Mouse (Mus musculus): ENCODE data around the gene Tbc1d5.
"Not testable (repeated sequence)": the region's sequence is repeated elsewhere in the genome, so short reads cannot be mapped to it uniquely, and the experiment has no call there.

The Tbc1d5 gene

DNA sequence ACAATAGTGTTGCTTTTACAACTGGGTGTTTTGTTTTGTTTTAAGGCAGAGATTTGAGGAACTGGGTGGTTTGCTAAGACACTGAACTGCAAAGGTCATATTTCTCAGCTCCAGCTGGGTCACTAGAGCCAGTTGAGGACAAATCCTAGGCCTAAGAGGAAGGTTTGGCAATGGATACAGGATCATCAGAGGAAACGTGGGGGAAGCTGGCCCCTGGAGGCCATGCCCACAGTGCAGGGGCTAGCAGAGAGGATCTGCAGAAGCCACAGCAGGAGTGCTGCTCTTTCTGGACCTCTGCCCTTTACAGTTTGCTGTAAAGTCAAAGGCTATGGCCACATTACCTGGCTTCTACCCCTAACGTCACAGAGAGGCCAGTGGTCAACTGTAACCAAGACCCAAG lies 428.3 kb downstream of the Tbc1d5 start:
- no peak for DNase-seq (ENCODE audit: low read depth, low spot score)

DNA sequence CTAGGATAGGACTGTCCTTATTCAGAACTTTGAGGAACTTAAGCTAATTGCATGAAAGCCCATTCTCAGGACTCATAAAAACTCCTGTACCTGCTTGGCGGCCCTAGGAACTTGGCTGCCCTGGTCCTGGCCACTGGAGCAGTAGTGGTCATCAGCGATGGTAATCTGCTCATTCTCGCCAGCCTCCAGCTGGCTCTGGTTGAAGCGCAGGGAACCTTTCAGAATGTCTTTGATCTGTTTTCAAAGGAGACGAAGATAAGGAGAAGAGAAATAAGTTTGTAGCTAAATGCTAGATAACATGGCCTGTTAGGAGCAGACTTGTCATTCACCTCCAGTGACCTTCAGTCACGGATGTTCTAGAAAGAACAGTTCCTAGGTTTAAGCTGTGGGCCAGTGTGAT lies 437.8 kb downstream of the Tbc1d5 start:
- no peak for DNase-seq (ENCODE audit: low read depth, low spot score)

DNA sequence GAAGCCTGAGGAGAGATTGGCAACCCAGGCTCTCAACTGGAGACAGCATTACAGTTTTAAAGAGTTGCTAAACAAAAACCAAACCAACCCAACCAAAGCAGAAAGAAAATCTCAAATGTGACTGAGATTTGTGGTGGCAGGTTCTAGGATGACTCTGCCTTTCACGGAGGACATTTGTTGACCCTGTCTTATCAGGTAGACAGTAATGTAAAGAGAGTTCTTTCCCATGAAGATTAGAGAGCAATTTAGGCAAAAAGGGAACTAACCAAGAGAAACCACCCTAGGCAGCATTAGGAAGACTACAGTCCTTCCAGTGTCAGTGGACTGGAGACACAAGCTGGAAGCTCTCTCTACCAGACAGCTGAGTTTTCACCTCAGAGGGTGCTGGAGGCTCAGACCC lies 438.3 kb downstream of the Tbc1d5 start:
- no peak for DNase-seq (ENCODE audit: low read depth, low spot score)

DNA sequence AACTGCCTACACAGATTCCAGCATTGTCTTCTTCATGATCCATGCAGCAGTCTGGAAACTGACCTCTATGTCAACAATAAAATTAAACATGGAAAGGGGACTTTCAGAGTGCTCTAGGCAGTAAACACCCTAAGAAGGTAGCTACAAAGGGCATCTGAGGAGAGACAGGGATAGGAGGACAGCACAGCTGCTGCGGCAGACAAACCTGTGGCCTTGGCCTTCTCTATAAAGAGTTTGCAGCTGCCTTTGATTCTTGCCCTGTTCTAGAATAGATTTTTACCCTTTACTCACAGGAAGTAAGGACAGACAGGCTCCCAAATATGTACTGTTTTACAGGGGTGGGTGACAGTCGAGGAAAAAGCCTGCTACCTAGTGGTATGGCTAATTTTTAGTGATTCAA lies 440.7 kb downstream of the Tbc1d5 start:
- DNase-seq (ENCODE audit: low read depth, low spot score) = no peak

DNA sequence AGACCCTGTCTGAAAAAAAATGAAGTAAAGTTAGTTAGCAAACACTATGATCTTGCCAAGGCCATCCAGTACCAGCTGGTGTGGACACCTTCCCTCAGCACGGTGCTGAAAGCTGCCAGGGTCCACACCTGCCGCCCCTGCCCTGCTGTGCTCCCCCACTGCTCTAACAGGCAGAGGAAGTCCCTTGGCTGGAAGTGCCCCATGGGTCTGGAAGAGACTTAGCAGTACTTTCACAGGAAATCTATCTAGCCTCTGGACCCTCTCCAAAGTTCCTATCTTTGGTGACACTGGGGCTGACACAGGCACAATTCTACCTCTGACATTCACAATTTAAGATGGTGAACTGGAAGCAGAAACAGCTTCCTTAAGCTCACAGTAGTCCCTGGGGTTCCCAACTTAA lies 442.1 kb downstream of the Tbc1d5 start:
- DNase-seq (ENCODE audit: low read depth, low spot score) = no peak

DNA sequence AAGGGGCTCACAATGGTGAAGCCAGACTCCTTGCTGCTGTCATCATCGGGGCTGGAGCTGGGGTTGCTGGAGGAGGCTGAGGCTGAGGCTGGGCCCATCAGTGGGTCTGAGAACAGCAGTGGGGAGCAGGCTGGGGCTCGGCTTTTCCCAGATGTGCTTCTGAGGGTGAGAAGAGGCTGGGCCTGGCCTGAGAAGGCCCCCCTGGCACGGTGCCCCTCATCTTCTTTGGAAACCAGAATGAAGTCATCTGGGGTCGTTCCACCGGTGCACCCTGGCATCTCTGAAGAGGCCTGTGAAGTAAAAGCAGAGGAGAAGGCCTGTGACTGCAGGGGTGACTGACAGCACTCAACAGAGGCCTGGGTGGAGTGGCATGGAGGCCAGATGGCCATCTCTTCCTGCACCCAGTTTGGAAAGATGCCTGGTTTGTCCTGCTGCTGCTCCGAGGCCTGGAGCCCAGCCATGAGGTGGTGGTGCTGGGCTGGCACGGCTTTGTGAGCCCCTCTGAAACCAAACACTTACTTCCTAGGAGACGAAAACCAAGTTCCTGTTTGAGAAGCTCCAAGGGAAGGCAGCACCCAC lies 443.1 kb downstream of the Tbc1d5 start:
- DNase-seq (ENCODE audit: low read depth, low spot score) = no peak

DNA sequence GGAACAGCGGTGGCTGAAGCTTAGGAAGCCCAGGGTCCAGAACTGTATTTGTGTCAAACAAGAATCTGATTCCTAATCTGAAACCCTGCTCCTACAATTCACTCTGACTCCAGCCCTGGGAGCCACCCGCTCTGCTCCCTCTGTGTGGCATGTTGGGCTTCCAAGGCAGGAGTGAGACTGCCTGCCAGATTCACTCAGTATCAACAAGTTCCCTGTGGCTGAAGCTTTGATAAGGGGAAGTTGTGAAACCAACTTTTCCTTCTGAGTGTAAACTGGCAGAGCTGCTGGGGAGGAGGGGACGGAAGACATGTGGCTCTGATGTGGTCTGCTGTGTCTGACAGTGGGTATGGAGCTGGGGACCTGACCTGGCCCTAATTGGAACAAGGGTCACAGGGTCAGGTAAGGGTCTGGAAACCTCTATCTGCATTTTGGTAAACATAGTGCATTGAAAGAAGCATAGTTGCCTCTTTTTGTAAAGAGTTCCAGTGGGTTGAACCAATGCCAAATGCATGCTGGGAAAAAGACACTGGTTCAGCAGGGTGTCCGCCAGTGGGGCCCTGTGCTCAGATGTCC lies 443.7 kb downstream of the Tbc1d5 start:
- no peak for DNase-seq (ENCODE audit: low read depth, low spot score)

DNA sequence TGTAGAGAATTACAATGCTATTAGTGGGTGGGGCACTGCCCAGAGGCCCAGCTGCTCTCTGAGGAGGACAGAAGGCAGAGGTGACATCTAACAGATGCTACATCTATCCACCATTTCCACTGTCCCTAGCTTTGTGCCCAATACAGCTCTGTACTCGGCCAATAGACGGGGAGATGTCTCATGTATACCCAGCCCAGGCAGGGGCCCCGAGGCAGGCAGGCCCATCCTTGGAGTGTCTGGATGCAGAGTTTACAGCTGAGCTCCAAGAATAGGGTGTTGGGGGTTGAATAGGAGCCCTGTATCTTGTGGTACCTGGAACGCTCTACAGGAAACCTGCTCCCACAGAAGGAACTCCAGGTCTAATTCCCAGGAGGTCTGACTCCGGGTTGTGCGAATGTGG lies 444.4 kb downstream of the Tbc1d5 start:
- no peak for DNase-seq (ENCODE audit: low read depth, low spot score)

DNA sequence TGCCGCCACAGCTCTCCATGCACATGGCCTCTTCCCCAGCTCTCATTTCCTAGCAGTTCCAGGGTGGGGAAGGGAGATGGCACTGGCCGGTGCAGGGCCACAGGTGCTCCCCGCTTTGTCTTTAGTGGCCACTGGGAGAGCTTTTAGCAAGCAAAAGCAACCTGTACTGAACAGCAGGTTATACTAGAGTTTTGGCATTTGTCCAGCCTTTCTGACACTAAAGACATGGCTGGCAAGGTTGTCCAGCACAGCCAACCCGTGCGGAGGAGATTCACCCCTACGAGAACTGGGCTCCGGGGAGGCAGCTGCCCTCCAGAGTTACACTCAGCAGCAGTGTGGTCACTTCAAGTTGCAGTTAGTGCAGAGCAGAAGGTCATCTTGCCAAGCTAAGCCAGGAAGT lies 445.8 kb downstream of the Tbc1d5 start:
- DNase-seq (ENCODE audit: low read depth, low spot score) = no peak

DNA sequence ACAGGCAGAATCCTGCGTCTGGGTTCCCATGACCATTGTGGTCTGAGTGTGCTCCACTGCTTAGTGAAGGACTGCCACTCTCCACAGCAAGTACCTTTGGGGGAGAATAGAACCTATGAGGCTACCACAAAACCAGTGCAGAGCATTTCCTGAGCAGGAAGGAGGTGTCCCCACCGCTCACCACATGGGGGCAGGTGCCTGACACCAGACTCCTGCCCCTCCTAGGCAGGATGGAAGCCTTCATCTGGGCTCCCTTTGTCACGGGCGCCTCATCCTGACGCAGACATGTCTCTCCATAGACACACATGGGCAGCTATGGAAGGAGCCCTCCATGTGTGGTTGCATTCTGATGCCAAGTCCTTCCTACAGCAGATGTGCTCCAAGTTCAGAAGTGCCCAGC lies 447.3 kb downstream of the Tbc1d5 start:
- no peak for DNase-seq (ENCODE audit: low read depth, low spot score)

DNA sequence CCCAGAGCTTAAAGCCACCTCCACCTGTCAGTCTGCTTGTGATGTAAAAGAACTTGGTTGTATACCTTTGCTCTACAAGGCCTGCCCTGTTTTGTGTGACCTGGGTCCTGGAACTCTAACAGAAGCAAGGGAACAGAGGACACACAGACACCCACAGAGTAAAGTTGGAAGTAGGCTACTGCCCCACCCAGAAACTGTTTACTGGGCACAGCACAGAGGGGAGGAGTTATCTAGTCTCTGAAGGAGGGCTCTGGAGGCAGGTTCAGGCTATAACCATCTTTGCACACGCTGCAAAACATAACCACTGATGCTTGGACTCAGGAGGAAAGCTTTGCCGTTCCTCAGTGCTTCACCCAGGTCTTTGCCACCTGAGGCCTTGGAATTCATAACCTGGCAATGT lies 448.3 kb downstream of the Tbc1d5 start:
- DNase-seq (ENCODE audit: low read depth, low spot score) = no peak

DNA sequence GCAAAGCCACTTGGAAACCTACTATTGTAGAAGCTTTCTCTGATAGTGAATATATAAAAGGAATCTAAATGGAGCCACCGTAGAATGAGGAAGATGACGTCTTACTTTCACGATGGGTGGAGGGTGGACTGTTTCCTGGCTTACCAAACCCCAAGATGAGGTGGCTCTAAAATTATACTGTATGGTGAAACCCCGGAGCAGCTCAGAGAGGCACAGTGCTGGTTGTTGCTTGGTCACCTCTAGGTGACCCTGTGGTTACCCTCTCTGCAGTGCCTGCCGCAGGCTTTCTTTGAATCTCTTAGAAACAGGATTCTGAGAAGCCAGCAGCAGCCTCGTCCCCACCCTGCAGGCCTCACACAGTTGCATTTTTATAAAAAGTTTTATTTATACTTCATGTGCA lies 449.6 kb downstream of the Tbc1d5 start:
- DNase-seq (ENCODE audit: low read depth, low spot score) = no peak

DNA sequence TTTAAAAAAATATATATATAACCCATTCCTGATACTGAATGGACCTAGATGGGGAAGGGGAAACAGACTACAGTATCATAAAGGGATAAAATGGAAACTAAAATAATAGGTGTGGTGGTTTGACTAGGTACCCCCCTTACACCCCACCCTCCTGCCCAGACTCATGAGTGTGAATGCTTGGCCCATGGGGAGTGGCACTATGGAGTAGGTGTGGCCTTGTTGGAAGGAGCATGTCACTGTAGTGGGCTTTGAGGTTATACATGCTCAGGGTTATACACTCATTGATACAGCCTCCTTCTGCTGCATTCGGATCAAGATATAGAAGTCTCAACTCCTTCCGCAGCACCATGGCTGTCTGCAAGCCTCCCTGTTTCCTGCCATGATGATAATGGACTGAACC lies 450.1 kb downstream of the Tbc1d5 start:
- DNase-seq (ENCODE audit: low read depth, low spot score) = no peak

DNA sequence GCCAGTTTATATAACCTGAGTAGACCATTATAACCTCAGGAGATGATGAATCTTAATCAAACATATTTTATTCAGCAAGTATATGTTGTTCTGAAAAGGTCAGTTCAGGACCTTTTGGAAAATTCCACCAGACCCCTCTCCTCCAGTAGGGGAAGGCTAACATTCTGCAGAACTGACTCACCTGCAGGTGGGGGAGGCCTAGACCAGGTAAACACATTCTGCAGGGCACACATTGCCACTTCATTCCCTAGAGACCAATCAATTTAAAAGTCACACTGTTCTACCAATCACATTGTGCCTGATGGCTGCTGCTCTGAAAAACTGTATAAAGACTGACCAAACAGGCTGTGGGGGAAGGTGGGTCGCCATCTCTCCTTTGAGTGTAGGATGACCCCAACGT lies 452.9 kb downstream of the Tbc1d5 start:
- no peak for DNase-seq (ENCODE audit: low read depth, low spot score)

DNA sequence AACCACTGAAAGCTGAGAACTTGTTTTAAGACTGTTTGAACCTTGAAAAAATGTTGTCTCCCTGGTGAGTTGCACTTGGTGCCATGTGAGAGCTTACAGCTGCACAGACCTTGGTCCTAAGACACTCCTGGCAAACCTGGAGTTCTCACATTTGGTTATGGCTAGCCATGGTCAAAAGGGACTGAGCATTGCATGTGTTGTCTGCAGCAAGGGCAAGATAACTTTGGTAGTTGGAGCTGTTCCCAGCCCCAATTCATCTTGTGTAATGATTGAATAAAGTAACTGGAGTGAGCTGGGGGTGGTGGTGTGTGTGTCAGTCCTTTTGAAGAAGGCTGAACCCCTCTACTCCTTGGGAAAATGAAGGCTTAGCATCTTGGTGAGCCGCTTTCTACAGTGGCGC lies 454.8 kb downstream of the Tbc1d5 start:
- no peak for DNase-seq (ENCODE audit: low read depth, low spot score)

DNA sequence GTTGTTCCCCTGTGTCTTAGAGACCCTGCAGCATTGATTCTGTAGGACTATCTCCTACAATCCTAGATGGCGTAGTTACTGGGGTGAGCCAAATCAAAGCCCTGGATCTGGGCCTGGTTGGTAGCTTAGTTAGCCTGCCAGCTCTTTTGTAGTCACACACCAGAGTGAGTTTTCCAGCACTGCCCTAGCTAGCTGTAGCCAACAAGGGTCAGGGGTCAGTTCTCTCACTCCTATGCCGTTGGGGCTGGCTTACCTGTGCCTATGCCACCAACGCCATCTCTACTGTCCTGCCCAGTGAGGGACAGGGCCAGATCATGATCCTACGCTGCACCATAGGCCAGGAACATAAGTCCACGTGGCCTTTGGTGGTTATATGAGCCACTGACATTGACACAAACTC lies 461.6 kb downstream of the Tbc1d5 start:
- no peak for DNase-seq (ENCODE audit: low read depth, low spot score)

DNA sequence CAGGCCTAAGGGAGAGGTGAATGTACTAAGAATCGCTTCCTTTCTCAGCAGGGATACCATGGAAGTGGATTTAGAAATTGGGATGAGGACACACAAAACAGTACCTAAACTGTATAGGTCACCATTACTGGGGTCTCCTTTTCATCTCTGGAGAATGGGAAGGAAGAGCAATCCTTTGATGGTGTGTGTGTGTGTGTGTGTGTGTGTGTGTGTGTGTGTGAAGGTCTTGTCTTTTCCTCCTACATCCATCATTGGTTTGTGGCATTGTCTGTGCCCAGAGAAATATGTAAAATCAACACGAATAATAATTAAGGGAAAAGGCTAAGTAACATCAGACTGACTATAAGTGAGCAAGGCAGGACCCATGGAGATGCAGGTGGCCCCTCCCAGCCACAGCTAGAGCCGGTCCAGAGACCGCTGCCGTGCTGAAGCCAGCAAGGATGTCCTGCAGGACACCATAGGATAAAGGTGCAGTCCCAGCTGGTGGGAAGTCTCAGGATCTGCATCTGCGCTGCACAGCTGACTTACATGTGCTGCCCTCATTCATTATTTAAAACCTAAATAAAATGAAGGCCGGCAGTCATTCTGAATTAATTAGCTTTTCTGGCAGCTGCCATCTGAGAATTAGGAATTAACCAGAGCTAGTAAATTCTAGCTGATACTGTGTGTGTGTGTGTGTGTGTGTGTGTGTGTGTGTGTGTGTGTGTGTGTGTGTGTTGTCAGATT lies 468.5 kb downstream of the Tbc1d5 start:
- DNase-seq (ENCODE audit: low read depth, low spot score) = no peak

DNA sequence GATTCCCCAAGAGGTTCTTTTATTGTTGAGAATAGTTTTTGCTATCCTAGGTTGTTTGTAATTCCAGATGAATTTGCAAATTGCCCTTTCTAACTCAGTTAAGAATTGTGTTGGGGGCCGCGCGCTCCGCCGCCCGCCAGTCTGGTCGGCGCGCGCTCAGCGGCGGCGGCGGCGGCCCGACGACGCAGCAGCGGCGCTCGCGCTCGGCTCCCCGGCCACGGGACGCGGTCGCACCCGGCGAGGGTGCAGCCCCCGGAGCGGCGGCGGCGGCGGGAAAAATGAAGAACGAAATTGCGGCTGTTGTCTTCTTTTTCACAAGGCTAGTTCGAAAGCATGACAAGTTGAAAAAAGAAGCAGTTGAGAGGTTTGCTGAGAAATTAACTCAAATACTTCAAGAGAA lies 480.7 kb downstream of the Tbc1d5 start:
- DNase-seq (ENCODE audit: low read depth, low spot score) = not testable (repeated sequence)

DNA sequence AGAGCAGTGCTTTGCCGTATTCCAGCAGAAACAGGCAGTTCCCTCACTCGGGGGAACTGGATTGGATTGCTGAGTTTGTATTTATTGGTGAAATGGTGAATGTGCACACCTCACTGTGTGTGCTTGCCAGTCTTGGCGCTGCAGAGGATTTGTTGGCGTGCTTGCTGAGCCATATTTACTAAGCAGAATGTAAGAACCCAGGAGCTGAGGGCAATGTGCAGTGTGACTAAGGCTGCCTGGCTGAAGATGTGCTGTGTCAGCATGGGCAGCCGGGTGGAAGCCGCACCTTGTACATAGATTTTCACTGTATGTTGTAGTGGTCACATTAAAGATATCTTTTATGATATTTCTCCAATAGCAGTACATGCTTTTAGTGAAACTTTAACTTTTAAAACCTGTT lies 491.0 kb downstream of the Tbc1d5 start:
- DNase-seq (ENCODE audit: low read depth, low spot score) = no peak

DNA sequence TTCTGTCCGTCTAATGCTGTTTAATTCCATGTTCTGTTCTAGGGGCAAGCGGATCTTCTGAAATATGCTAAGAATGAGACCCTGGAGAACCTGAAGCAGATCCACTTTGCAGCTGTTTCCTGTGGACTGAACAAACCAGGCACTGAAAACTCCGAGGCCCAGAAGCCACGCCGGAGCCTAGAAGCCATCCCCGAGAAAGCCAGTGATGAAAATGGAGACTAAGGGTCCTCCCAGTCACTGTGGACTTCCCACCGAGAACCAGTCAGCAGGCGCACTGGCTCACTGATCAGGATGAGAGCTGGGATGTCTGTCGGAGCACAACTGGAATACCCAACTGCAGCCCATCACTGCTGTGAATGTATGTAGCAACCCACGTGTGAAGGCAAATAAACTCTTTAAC lies 491.5 kb downstream of the Tbc1d5 start:
- DNase-seq (ENCODE audit: low read depth, low spot score) = no peak

DNA sequence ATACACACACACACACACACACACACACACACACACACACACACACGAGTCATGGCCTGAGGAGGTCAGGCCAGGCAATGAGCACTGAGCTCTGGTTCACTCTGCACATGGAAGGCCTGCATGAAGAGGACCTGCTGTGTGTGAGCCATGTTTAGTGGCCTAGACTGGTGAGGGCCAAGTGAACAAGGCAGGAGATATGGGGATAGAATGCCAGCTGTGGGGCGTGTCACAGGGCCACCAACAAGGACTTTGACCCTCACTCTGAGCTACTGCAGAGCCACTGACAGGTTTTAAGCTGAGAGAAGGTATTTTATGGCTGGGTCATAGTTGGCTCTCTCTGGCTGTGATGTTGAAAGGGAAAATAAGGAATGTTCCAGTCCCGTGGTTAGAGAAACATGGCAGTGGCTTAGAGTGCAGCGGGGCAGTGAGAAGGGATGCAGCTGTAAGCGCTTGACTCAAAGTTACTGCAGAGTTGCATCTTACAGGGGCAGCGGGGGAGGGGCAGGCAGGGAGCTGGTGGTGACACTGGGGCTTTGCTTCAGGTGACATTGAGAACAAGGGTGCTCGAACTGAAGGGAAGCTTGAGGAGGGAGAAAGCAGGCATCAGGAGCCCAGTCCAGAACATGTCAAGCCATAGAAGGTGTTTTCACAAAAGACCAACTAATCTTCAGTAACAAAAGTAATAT lies 494.0 kb downstream of the Tbc1d5 start:
- DNase-seq (ENCODE audit: low read depth, low spot score) = no peak
